Mouse (Mus musculus) spleen, adult 2 months (tissue): ENCODE measurements at regions not wholly inside any gene's neighbourhood (a gene's known extent, or its start where the extent isn't known, plus 50 kb on each side); places are given as distances from the start of the nearest gene placed in this dataset.

Experiments
- CTCF ChIP-seq: fragments of 200-500 bp; IDR thresholded peaks from 2 replicates; pipeline ENCODE4 v1.5.1; 2011; ENCODE audit warnings: mild to moderate bottlenecking, inconsistent platforms; ENCODE audit not compliant: insufficient read depth, insufficient read length, insufficient replicate concordance; ENCODE audit errors: extremely low read depth
- POLR2A ChIP-seq: fragments of 200-500 bp; IDR thresholded peaks from 2 replicates; pipeline ENCODE4 v1.6.1; 2011; ENCODE audit warnings: low read depth, low read length, inconsistent platforms

- TF ChIP-seq CTCF (no peak), POLR2A (no peak)
Measured at GRCm38 (mm10) chrX:142571772-142572171, 109.4 kb upstream of the Tmem164 start.
